Mouse (Mus musculus) liver, embryonic 16.5 days (tissue): ENCODE data around the gene Cdpf1. TPM values are rescaled to one million over a fixed set of nuclear protein-coding genes. Genes with fewer than 3 reads are reported as not detected.

Source experiments
- ATAC-seq: fragments of 200-750 bp; cut with Nextera tagmentation; 2 replicates; pipeline ENCODE4 v1.8.0; 2017; ENCODE audit warnings: low read depth, mild to moderate bottlenecking, moderate number of reproducible peaks, moderate library complexity
- H3K27ac ChIP-seq: fragments of 300-500 bp; sonication (generic); 2 replicates; pipeline ENCODE4 v1.5.1; 2014; ENCODE audit warnings: mild to moderate bottlenecking, low read length
- H3K27me3 ChIP-seq: fragments of 300-500 bp; sonication (generic); 2 replicates; pipeline ENCODE4 v1.6.1; 2014; ENCODE audit warnings: low read depth, low read length, mixed read lengths; ENCODE audit not compliant: control insufficient read depth, insufficient read depth
- H3K36me3 ChIP-seq: fragments of 300-500 bp; sonication (generic); 2 replicates; pipeline ENCODE4 v1.6.1; 2014; ENCODE audit warnings: mild to moderate bottlenecking; ENCODE audit not compliant: control insufficient read depth, insufficient read depth
- H3K4me1 ChIP-seq: fragments of 300-500 bp; sonication (generic); 2 replicates; pipeline ENCODE4 v1.6.1; 2014; ENCODE audit warnings: low read depth, low read length, mixed read lengths; ENCODE audit not compliant: control insufficient read depth
- H3K4me2 ChIP-seq: fragments of 300-500 bp; sonication (generic); 2 replicates; pipeline ENCODE4 v1.6.1; 2014; ENCODE audit warnings: low read depth, low read length, mixed read lengths
- H3K4me3 ChIP-seq: fragments of 300-500 bp; sonication (generic); 2 replicates; pipeline ENCODE4 v1.5.1; 2014; ENCODE audit warnings: low read depth, mild to moderate bottlenecking, low read length
- H3K9ac ChIP-seq: fragments of 300-500 bp; sonication (generic); 2 replicates; pipeline ENCODE4 v1.6.1; 2014; ENCODE audit warnings: low read depth, low read length
- H3K9me3 ChIP-seq: fragments of 300-500 bp; sonication (generic); replicated peaks from 2 replicates; pipeline ENCODE4 v1.6.1; 2016; ENCODE audit warnings: low read length; ENCODE audit not compliant: control insufficient read depth
- WGBS: fragments of 180-500 bp; shearing (Covaris S2); extraction: QIAGEN DNeasy Blood & Tissue Kit; methylation state at CpG from one replicate; pipeline ENCODE4 v1.1.7; 2014; ENCODE audit not compliant: insufficient replicate concordance; 5-methylcytosine and 5-hydroxymethylcytosine counted together
- polyA plus RNA-seq: library from polyadenylated mRNA; unstranded; fragments of >200 nt; fragmentation: Nextera tagmentation; extraction: Ambion mirVana; gene quantifications from 2 replicates; pipeline ENCODE4 v1.2.1, GENCODE M21; 2015

Gene Cdpf1
- polyA plus RNA-seq, 1 experiment from 2014 or later: 17.2 TPM

DNA sequence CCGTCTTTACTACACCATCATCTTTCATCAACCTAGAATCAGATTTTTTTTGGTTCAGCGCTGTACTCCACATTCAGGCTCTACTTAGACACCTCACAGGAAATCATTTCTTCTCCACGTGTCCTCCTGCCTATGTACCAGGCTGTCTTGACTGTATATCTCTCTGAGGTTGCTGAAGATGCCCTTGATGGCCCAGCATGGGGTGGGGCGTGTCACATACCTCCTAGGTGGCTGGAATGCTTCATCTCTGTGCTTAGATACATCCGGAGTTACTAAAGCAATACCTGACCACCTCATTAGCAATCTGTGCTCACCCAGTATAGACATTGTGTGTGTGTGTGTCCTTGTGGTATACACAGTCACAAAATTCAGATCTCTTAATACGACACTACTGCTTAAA is 16.0 kb downstream of the Cdpf1 start:
- H3K9ac ChIP-seq: no peak overlapping the region
- H3K36me3 ChIP-seq: no peaks in the 10 kb centered on the region; the same call in 1 of the 2 replicates
- 54% methylated on average over 6 of the region's 6 CpGs for WGBS
- H3K4me2 ChIP-seq: no peak overlapping the region
- no peak overlapping the region for H3K27ac ChIP-seq
- H3K27me3 ChIP-seq: no peaks in the 10 kb centered on the region
- no peak for ATAC-seq
- no peak overlapping the region for H3K4me3 ChIP-seq
- no peaks in the 10 kb centered on the region for H3K9me3 ChIP-seq
- no peaks in the 10 kb centered on the region for H3K4me1 ChIP-seq

DNA sequence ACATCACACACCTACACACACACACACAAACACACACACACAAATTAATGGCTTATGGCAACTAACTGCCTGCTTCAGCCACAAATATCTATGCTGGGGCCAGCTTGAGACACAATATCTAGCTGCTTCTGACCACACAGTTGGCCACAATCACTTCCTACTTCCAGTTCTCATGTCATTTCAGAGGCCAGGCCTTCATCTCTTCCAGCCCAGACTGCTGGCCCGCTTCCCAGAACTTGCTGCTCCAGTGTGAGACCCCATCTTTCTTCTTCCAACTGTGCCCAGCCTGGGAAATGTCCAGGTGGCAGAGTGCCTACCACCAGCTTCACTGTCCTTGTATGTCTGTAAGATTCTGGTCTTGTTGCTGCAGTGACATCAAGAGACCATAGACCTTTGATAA is 18.7 kb downstream of the Cdpf1 start:
- Histone ChIP-seq H3K9me3 (no peaks in the 10 kb centered on the region), H3K9ac (no peak overlapping the region), H3K27me3 (no peaks in the 10 kb centered on the region), H3K27ac (no peak overlapping the region), H3K4me1 (no peaks in the 10 kb centered on the region), H3K36me3 (no peaks in the 10 kb centered on the region; the same call in 1 of the 2 replicates), H3K4me2 (no peak overlapping the region), H3K4me3 (no peak overlapping the region)
- no peak for ATAC-seq
- WGBS: 41% methylated on average over 1 of the region's 1 CpGs

DNA sequence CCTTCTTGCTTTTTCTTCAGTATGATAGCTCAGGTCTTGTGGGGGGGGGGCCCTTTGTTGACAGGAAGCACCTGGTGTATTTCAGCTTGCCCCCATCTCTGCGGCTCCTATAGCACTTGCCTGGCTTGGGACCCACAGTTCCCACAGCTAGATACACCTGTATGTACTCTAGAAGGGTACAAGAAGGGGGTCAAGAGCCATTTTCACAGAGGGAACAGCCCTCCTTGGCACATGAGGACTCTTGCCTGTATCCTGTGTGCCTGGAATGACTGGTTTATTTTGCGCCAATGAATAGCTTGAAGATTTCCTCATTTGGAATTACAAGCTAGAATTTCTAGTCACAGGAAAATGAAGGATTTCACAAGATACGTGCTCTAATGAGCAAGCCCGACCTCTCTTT is 20.0 kb downstream of the Cdpf1 start:
- Histone ChIP-seq H3K27me3 (no peaks in the 10 kb centered on the region), H3K36me3 (no peaks in the 10 kb centered on the region; the same call in 1 of the 2 replicates), H3K4me3 (no peak overlapping the region), H3K9me3 (no peaks in the 10 kb centered on the region), H3K4me1 (no peaks in the 10 kb centered on the region), H3K27ac (no peak overlapping the region), H3K9ac (no peak overlapping the region), H3K4me2 (no peak overlapping the region)
- ATAC-seq: no peak
- 69% methylated on average over 4 of the region's 4 CpGs for WGBS

DNA sequence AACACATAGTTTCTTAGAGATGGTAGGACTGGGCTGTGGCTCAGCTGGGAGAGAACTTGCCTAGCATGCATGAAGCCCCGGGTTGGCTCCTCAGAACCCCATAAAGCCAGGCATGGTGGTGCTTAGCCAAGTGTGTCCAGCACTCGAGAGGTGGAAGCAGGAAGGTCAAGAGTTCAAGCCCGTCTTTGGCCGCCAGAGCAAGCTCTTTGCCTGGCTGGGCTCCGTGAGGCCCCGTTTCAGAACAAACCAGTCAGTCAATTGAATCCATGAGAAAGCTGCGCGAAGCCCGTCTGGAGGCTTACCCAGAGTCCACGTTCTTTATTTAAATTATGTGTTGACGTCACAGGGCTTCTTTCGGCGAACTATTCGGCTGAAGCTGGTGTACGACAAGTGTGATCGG is 22.9 kb downstream of the Cdpf1 start:
- Histone ChIP-seq H3K9ac (no peak overlapping the region), H3K9me3 (no peaks in the 10 kb centered on the region), H3K4me3 (no peak overlapping the region), H3K4me2 (no peak overlapping the region), H3K36me3 (no peaks in the 10 kb centered on the region; the same call in 1 of the 2 replicates), H3K27ac (no peak overlapping the region), H3K4me1 (no peaks in the 10 kb centered on the region), H3K27me3 (no peaks in the 10 kb centered on the region)
- WGBS: 64% methylated on average over 16 of the region's 16 CpGs
- no peak for ATAC-seq

DNA sequence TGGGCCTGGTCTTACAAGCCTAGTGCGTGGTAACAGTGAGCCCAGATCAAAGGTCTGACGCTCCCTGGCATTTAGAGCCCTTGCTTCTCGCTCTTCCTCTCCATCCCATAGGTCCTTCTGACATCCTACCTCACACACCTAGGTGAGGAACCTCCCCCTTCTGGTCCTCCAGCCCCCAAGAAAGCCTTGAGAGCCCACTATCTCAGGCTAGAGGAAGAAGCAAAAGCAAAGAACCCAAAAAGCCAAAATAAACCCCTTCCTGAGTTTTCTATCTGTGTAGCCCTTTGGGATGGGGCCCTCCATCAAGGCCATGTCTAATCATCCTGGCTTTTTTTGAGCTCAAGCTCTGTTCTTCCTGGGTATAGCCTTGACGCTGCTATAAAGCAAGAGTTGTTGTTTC is 23.4 kb downstream of the Cdpf1 start:
- no peaks in the 10 kb centered on the region for H3K9me3 ChIP-seq
- no peak for ATAC-seq
- no peaks in the 10 kb centered on the region for H3K27me3 ChIP-seq
- no peak overlapping the region for H3K4me3 ChIP-seq
- WGBS: 68% methylated on average over 4 of the region's 4 CpGs
- H3K4me1 ChIP-seq: no peaks in the 10 kb centered on the region
- H3K27ac ChIP-seq: peak overlapping the region; percentile 76; the same call in 1 of the 2 replicates
- H3K4me2 ChIP-seq: no peak overlapping the region
- H3K9ac ChIP-seq: no peak overlapping the region
- no peaks in the 10 kb centered on the region for H3K36me3 ChIP-seq

DNA sequence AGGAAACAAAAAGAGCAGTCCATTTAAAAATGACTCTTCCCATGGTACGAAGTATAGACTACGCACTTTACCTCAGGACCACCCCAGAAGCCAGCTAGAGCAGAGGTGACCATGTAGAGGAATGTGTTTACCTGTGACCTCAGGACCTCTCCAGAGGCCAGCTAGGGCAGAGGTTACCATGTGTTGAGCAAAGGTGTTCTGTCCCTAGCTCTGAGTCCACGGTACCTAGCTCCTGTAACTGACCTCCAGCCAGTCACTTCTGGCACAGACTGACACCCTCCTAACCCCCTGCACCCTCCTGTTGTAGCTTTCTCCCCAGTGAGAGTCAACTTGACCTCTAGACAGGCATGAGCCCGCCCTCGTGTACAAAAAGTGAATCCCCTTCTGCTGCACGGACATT is 24.0 kb downstream of the Cdpf1 start:
- peak; percentile 93 for ATAC-seq
- no peaks in the 10 kb centered on the region for H3K4me1 ChIP-seq
- H3K9ac ChIP-seq: no peak overlapping the region; the same call in 1 of the 2 replicates
- H3K27ac ChIP-seq: peak overlapping the region; percentile 76
- H3K36me3 ChIP-seq: no peaks in the 10 kb centered on the region
- H3K27me3 ChIP-seq: no peaks in the 10 kb centered on the region
- H3K4me3 ChIP-seq: no peak overlapping the region
- WGBS: 48% methylated on average over 6 of the region's 6 CpGs
- no peak overlapping the region for H3K4me2 ChIP-seq
- no peaks in the 10 kb centered on the region for H3K9me3 ChIP-seq

DNA sequence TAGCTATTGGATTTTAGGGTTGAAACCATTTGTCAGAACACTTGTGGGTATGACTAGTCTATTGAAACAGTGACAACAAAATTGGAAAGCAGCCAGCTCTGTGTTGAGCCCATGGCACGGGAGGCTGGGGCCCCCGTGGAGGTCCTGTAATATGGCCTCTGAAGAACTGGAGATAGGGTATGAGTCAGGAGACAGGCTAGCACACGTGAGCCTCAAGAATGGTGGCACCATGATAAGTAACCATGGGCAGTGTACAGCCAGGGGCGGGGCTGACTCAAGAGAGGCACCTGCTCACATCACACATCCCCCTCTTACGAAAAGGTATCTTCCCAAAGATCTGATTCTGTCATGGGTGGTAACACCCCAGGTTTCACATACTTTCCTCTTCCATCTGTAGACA is 24.8 kb downstream of the Cdpf1 start:
- Histone ChIP-seq H3K36me3 (no peaks in the 10 kb centered on the region), H3K4me3 (no peak overlapping the region), H3K4me2 (no peak overlapping the region), H3K9ac (no peak overlapping the region), H3K27me3 (no peaks in the 10 kb centered on the region), H3K4me1 (no peaks in the 10 kb centered on the region), H3K9me3 (no peaks in the 10 kb centered on the region), H3K27ac (peak overlapping the region; percentile 76)
- ATAC-seq: no peak
- 34% methylated on average over 5 of the region's 5 CpGs for WGBS

DNA sequence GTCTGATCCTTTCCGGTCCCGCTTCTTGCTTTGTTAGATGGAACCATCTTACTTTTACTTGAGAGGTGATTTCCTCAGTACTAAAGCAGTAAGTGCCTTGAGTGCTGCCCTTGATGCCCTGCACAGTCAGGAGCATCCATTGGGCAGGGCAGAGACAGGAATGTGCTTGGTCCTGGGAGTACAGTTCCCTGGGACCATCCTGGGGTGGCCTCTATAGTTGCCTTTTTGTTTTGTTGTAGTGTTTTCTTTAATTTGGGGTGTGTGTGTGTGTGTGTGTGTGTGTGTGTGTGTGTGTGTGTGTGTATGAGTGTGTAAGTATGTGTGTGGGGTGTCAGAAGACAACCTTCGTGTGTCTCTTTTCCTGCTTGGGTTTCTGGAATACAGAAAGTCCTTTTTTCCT is 27.2 kb downstream of the Cdpf1 start:
- WGBS: 69% methylated on average over 3 of the region's 3 CpGs
- H3K4me3 ChIP-seq: no peak overlapping the region
- H3K4me1 ChIP-seq: no peaks in the 10 kb centered on the region
- no peak overlapping the region for H3K27ac ChIP-seq
- no peak overlapping the region for H3K4me2 ChIP-seq
- H3K9ac ChIP-seq: no peak overlapping the region
- H3K36me3 ChIP-seq: no peaks in the 10 kb centered on the region
- H3K9me3 ChIP-seq: no peaks in the 10 kb centered on the region
- H3K27me3 ChIP-seq: no peaks in the 10 kb centered on the region
- ATAC-seq: no peak

DNA sequence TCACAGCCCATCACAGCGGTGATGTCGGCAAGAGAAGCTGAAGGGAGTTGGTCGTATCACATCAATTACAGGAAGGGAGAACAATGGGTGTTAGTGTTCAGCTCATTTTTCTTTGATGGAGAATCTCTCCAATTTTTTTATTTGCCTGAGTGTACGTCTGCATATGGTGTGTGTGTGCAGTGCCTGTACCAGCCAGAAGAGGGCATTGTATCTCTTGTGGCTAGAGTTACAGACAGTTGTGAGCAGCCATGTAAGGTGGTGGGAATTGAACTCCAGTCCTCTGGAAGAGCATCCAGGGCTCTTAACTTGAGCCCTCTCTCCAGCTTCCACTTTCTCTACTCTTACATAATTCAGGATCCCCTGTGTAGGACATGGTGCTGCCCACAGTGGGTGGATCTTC is 28.4 kb downstream of the Cdpf1 start:
- no peak overlapping the region for H3K27ac ChIP-seq
- no peak for ATAC-seq
- no peak overlapping the region for H3K4me3 ChIP-seq
- H3K36me3 ChIP-seq: no peaks in the 10 kb centered on the region
- no peaks in the 10 kb centered on the region for H3K27me3 ChIP-seq
- H3K9ac ChIP-seq: no peak overlapping the region
- H3K4me2 ChIP-seq: no peak overlapping the region
- 62% methylated on average over 4 of the region's 4 CpGs for WGBS
- H3K9me3 ChIP-seq: no peaks in the 10 kb centered on the region
- no peaks in the 10 kb centered on the region for H3K4me1 ChIP-seq
